Mouse (Mus musculus) cerebellum, postnatal 25 days (tissue): ENCODE data around the gene Zdhhc1.

Experiments used
- DNase-seq, 2 experiments: peaks; one replicate each; pipeline ENCODE4 v3.0.0; 2021; ENCODE audit warnings: mixed read lengths in 2 of 2

The Zdhhc1 gene

DNA sequence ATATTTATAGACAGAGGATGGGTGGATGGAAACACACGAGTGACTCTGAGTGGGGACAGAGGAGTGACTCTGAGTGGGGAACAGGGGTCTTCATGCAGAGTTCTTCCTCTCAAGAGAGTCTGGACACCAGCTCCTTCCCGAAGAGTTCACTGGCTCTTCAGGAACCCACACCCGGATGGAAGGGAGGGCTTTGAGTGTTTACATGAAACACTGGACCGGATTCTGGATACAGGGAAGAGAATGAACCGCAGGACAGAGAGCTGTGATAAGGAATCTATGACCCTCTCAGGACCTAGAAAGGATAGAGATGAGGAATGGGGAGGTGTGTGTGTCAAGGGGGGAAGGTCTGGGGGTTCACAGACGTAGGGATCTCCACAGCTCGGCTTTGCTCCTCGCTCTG, 20.6 kb upstream of the Zdhhc1 start:
- no peak for DNase-seq

- peak; percentile 85 to 88 for DNase-seq
Measured at GRCm38 (mm10) chr8:105516018-105516645, 19.4 kb upstream of the Zdhhc1 start.

- no peak for DNase-seq
Measured at GRCm38 (mm10) chr8:105514656-105515055, 18.0 kb upstream of the Zdhhc1 start.

GRCm38 (mm10) chr8:105514194-105514593, 17.5 kb upstream of the Zdhhc1 start:
- DNase-seq, result no peak

DNA sequence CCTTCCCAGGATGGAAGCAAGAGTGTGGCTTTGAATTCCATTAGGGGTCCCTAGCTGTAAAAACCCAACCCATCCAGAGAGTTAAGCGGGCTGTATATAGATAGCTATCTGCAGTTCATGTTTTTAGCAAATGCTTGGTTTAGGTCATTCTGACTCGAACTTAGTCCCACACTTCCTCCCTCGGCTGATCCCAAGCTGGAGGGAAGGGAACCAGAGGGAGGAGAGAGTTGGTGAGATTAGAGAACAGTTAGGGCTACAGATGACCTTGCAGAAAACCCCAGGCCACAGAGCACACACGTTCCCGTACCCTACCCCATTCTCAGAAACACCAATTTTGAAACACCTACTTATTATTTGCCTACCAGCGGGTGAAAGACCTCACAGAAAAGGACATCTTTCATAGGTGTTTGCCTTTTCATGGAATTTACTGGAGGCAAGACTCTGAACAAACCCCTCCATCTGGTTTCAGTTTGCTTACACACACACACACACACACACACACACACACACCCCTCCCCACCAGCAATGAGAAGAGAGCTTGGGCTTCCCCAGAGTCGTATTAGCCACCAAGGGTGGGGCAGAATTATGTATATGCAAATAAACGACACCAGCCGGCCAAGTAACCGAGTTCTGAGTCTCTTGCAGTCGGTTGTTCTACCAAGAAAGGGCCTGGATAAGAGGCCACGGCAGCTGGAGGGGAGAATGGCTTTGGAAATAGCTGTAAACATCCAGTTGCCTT, 13.5 kb upstream of the Zdhhc1 start:
- no peak for DNase-seq

GRCm38 (mm10) chr8:105508758-105509157, 12.1 kb upstream of the Zdhhc1 start:
- no peak for DNase-seq

DNA sequence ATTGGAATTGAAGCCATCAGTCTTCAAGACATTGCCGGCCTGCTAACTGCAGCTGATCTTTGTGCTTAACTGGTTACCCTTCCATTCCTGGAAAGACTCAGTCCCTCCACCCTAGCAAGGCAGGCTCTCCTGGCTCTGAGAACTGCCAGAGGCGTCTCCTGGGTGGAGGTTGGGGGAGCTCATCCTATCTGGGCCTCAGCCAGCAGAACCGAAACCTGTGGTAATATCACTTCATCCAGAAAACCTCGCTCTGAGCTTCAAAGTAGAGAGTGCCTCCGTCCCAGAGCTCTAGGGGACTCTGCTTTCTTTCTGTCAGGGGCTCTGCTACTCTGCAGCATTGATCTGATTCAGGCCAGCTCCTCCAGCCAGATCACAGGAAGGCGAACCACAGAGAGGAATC, 10.3 kb upstream of the Zdhhc1 start:
- no peak for DNase-seq

GRCm38 (mm10) chr8:105504617-105505016, 7.9 kb upstream of the Zdhhc1 start:
- DNase-seq, result no peak

- no peak for DNase-seq
Measured at GRCm38 (mm10) chr8:105499787-105500186, 3.1 kb upstream of the Zdhhc1 start.

- DNase-seq, result no peak
Measured at GRCm38 (mm10) chr8:105495350-105496302, 1.1 kb downstream of the Zdhhc1 start.

DNA sequence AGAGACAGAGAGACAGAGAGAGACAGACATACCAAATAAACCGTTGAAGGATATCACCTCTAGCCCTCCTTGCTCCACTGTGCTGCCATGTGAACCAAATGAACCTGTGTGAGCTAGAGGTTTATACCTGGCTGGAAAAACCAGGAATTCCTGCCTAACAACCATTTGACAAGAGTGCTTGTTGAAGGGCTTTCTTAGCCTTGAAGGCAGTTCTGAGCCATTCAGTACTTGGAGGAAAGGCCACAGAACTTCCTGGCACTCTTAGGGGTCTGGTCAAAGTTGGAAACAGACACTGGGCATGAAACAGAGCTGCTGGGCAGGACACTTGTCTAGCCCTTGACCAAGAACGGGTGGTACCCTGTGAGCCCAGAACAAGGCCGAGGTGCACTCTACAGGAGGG, 2.1 kb downstream of the Zdhhc1 start:
- DNase-seq, result no peak

DNA sequence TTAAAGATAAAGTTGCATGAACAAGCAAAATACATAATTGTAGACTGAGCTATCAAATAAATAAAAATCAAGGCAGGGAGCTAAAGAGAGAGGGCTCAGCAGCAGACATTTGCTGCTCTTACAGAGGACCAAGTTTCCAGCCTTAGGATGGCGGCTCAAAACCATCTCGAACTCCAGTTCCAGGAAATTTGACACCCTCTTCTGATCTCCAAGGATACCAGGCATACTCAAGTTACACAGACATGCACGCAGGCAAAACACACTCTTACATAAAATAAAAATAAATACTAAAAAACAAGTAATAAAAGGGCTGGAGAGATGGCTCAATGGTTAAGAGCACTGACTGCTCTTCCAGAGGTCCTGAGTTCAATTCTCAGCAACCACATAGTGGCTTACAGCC, 3.2 kb downstream of the Zdhhc1 start:
- DNase-seq, result no peak

- no peak for DNase-seq
Measured at GRCm38 (mm10) chr8:105489281-105489680, 7.4 kb downstream of the Zdhhc1 start.

DNA sequence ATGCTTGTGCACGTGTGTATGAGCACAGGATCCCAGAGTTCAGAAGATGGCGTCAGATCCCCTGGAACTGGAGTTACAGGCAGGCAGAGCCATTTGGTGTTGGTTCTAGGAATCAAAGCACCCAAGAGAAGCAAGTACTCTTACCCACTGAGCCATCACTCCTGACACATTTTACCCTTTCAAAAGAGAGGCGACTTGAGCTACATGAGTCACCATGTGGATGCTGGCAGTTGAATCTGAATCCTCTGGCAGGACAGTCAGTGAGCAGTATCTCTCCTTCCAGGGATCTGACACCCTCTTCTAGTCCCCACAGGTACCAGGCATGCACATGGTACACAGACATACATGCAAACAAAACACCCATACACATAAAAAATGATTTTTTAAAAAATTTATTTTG, 8.6 kb downstream of the Zdhhc1 start:
- DNase-seq, result no peak

DNA sequence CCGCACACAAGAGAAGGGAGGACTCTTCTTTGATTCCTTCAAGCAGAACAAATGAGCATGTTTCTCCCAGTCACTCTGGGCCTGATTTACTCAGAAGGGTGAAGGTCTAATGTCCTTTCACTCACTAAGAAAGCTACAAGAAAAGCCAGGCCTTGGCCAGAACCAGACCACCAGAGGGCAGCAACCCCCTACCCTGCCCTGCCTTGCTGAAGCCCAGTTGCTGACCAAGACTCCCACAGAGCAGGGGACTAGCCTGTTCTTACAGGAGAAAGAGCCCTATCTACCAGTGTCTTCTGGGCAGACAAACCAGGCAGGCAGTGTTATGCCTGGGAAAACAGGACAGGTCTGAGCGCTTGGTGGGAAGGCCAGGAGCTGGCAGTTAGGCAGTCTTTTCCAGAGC, 12.3 kb downstream of the Zdhhc1 start:
- DNase-seq, result peak in 1 of 2 experiments; percentile 46

DNA sequence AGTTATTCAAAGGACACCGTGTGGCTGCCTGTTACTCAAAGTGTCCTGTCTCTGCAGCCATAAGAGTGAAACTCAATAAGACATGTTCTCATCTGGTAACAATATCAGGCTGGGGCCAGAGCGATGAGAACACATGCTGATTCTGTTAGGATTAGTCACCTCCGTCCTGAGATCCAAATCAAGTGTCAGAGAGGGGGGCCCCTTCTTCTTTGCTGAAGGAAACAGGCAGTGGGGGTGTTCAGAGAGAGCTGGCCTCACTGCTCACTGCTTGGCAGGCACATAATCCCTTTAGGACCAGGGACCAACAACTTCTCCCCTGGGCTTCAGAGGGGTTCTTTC, 12.7 kb downstream of the Zdhhc1 start:
- DNase-seq, result no peak

GRCm38 (mm10) chr8:105483212-105484029, 13.3 kb downstream of the Zdhhc1 start:
- peak; percentile 57 to 76 for DNase-seq

GRCm38 (mm10) chr8:105482123-105482522, 14.6 kb downstream of the Zdhhc1 start:
- DNase-seq, result no peak

DNA sequence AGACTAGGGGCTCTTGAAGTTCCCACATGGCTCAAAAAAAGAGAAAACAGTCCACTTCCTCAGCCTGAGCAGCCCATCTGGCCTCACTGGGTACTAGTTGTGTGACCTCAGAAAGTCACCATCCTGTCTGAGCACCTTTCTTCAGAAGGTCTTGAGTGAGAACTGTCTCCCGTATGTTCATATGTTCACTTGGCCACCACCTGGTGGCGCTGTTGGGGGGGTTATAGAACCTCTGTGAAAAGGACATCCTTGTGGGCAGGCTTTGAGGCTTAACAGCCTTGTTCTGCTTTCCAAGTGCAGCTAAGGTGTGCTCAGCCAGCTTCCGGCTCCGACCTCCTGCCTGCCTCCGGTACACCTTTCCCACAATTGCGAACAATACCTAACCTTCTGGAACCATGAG, 15.2 kb downstream of the Zdhhc1 start:
- DNase-seq, result peak; percentile 39 to 61

DNA sequence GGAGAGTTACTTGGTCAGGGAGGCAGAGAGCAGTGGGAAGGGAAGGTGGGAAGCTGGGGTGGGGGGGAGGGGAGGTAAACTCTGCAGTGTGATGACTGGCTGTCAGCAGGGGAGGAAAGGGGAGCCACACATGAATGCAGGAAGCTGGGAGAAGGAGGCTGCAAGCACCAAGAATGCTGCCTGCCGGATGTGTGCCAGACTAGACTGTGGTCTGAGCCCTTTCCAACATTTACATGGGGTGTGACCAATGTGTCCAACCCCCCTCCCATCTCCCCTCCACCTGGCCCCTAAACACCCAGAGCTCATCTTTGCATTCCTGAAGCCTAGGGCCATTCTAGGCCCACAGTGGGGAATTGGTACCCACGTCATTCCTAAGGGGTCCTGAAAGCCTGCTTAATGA, 15.7 kb downstream of the Zdhhc1 start:
- DNase-seq, result no peak

- no peak for DNase-seq
Measured at GRCm38 (mm10) chr8:105477792-105478191, 18.9 kb downstream of the Zdhhc1 start.

- peak; percentile 80 to 88 for DNase-seq
Measured at GRCm38 (mm10) chr8:105476628-105477413, 19.9 kb downstream of the Zdhhc1 start.
